Mouse (Mus musculus) lung, postnatal 25 days (tissue): ENCODE data around the gene Vpreb2.
"Not testable (repeated sequence)": the region's sequence is repeated elsewhere in the genome, so short reads cannot be mapped to it uniquely, and the experiment has no call there.

Experiments used
- DNase-seq: peaks from one replicate; pipeline ENCODE4 v3.0.0; 2022; ENCODE audit warnings: low spot score

The Vpreb2 gene

GRCm38 (mm10) chr16:17992321-17992720 lies 12.1 kb downstream of the Vpreb2 start:
- DNase-seq = not testable (repeated sequence)

GRCm38 (mm10) chr16:17999668-18000067 lies 19.4 kb downstream of the Vpreb2 start:
- no peak for DNase-seq

- DNase-seq = no peak
Observed at GRCm38 (mm10) chr16:18004589-18004988, 24.4 kb downstream of the Vpreb2 start.

- no peak for DNase-seq
Observed at GRCm38 (mm10) chr16:18007083-18007482, 26.9 kb downstream of the Vpreb2 start.

- no peak for DNase-seq
Observed at GRCm38 (mm10) chr16:18011101-18011500, 30.9 kb downstream of the Vpreb2 start.

GRCm38 (mm10) chr16:18016482-18016881 lies 36.3 kb downstream of the Vpreb2 start:
- DNase-seq = not testable (repeated sequence)

GRCm38 (mm10) chr16:18022780-18023557 lies 42.7 kb downstream of the Vpreb2 start:
- no peak for DNase-seq

- DNase-seq = no peak
Observed at GRCm38 (mm10) chr16:18027371-18027770, 47.1 kb downstream of the Vpreb2 start.
